Comparison of ENCODE assay signal across 19 mouse cellular contexts in the genomic region with DNA sequence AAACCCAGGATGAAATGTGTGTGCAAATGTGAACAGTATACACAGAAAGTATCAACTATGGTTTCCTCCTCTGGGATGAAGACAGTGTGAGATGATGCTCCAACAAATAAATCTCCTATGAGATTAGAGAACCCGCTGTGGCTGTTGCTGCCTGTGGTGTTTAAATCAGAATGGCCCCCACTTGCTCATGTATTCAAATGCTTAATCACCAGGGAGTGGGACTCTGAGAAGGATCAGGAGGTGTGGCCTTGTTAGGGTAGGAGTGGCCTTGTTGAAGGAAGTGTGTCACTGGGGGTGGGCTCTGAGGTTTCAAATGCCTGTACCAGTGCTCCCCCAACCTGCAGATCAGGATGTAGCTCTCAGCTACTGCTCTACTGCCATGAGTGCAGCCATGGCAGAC.
DNase-seq lines count a peak whose midpoint lies in the region; ATAC-seq and TF ChIP-seq lines count a peak whose summit lies in the region.
"Had no signal": no experiment of that assay in that cellular context is flagged by ENCODE, and none has a peak within 500 bp of the region (broad histone marks: within the 10 kb centered on the region; RNA-seq: fewer than 3 reads in every experiment).

No protein-coding gene starts in this region.

- no peak overlapping the region for H3K4me3 ChIP-seq in hindbrain, embryonic 13.5 days
- H3K4me3 ChIP-seq in hindbrain, embryonic 14.5 days (replicated peaks; ENCODE audit: low read length) = no peak overlapping the region
- no peak overlapping the region for H3K4me3 ChIP-seq in midbrain, embryonic 15.5 days
- no peak overlapping the region for H3K4me3 ChIP-seq in midbrain, embryonic 14.5 days (replicated peaks; ENCODE audit: low read depth, low read length)
- H3K4me3 ChIP-seq in ES-E14 (ENCODE audit: insufficient read depth in 1 of 2, low read depth in 1 of 2, low read length in 2 of 2, poor library complexity in 1 of 2, severe bottlenecking in 1 of 2) = peak overlapping the region in 1 of 2 experiments; percentile 14; a peak in 2 of 4 replicates
- no peak overlapping the region for H3K4me3 ChIP-seq in olfactory bulb, adult 2 months (ENCODE audit: insufficient read depth, low read depth, low read length)
- H3K4me3 ChIP-seq in liver, embryonic 11.5 days (ENCODE audit: low read depth, low read length) = no peak overlapping the region
- H3K4me3 ChIP-seq: embryonic facial prominence, embryonic 12.5 days; intestine, embryonic 15.5 days had no signal

- ATAC-seq in hindbrain, embryonic 13.5 days (ENCODE audit: low FRiP score) = no peak
- no peak for ATAC-seq in hindbrain, embryonic 14.5 days (ENCODE audit: low FRiP score)
- ATAC-seq in midbrain, embryonic 15.5 days (replicated peaks) = 0 out of 2 replicates have a peak, but pooled peaks have one; percentile 60
- no peak for ATAC-seq in midbrain, embryonic 14.5 days (ENCODE audit: low FRiP score, low TSS enrichment)
- ATAC-seq in liver, embryonic 11.5 days (replicated peaks; ENCODE audit: low FRiP score) = no peak
- ATAC-seq: activated CD4-positive, CD25-positive, alpha-beta regulatory T cell, adult 4 months; forebrain, embryonic 16.5 days; intestine, embryonic 15.5 days had no signal

- no peak overlapping the region for H3K9ac ChIP-seq in hindbrain, embryonic 13.5 days
- no peak overlapping the region for H3K9ac ChIP-seq in hindbrain, embryonic 14.5 days
- H3K9ac ChIP-seq in midbrain, embryonic 15.5 days = no peak overlapping the region
- H3K9ac ChIP-seq in midbrain, embryonic 14.5 days (replicated peaks; ENCODE audit: low read length) = no peak overlapping the region
- peak overlapping the region; percentile 20; the same call in 1 of the 2 replicates for H3K9ac ChIP-seq in ES-E14 (ENCODE audit: insufficient read depth, low read depth, low read length, poor library complexity, severe bottlenecking)
- no peak overlapping the region for H3K9ac ChIP-seq in liver, embryonic 11.5 days (ENCODE audit: low read depth, low read length)
- H3K9ac ChIP-seq: embryonic facial prominence, embryonic 12.5 days; intestine, embryonic 15.5 days had no signal

- DNase-seq in hindbrain, embryonic 14.5 days (ENCODE audit: low spot score) = no peak
- no peak for DNase-seq in midbrain, embryonic 14.5 days
- DNase-seq in ES-E14 (ENCODE audit: low read depth, low spot score) = peak; percentile 56
- no peak for DNase-seq in liver, embryonic 11.5 days (ENCODE audit: low spot score)
- DNase-seq in gastrocnemius, postnatal 4 days (ENCODE audit: low spot score in 2 of 2) = no peak
- DNase-seq: adrenal gland, postnatal 14 days; cerebellum, adult 11-12 months; cerebellum, adult 9-10 months; cerebellum, postnatal 25 days; gastrocnemius, postnatal 14 days; heart, postnatal 10 days; heart, postnatal 4 days had no signal

- WGBS in hindbrain, embryonic 13.5 days = 33% methylated on average over 1 of the region's 1 CpGs
- WGBS in hindbrain, embryonic 14.5 days = 45% methylated on average over 1 of the region's 1 CpGs
- 42% methylated on average over 1 of the region's 1 CpGs for WGBS in midbrain, embryonic 15.5 days
- 42% methylated on average over 1 of the region's 1 CpGs for WGBS in midbrain, embryonic 14.5 days
- 76% methylated on average over 1 of the region's 1 CpGs for WGBS in olfactory bulb, adult 2 months
- 70% methylated on average over 1 of the region's 1 CpGs for WGBS in liver, embryonic 11.5 days

- H3K4me1 ChIP-seq in hindbrain, embryonic 13.5 days (replicated peaks) = peaks cover 33% of the 10 kb centered on the region
- peaks cover 10% of the 10 kb centered on the region; the same call in 1 of the 2 replicates for H3K4me1 ChIP-seq in hindbrain, embryonic 14.5 days (replicated peaks; ENCODE audit: control insufficient read depth, insufficient read depth, low read length)
- peaks cover 8% of the 10 kb centered on the region for H3K4me1 ChIP-seq in midbrain, embryonic 15.5 days
- peaks cover 15% of the 10 kb centered on the region; the same call in 1 of the 2 replicates for H3K4me1 ChIP-seq in midbrain, embryonic 14.5 days (ENCODE audit: control insufficient read depth, insufficient read depth, low read length)
- H3K4me1 ChIP-seq in ES-E14 (ENCODE audit: control insufficient read depth in 2 of 2, insufficient read depth in 2 of 2, low read length in 2 of 2, poor library complexity in 1 of 2) = peaks cover 2 to 5% of the 10 kb centered on the region in 2 experiments; a peak in 2 of 4 replicates
- H3K4me1 ChIP-seq in olfactory bulb, adult 2 months (ENCODE audit: control insufficient read depth, insufficient read depth, low read length) = peaks cover 5% of the 10 kb centered on the region; the same call in 1 of the 2 replicates
- H3K4me1 ChIP-seq in liver, embryonic 11.5 days (replicated peaks; ENCODE audit: control insufficient read depth, insufficient read depth, low read length) = no peaks in the 10 kb centered on the region; the same call in 1 of the 2 replicates
- H3K4me1 ChIP-seq: embryonic facial prominence, embryonic 12.5 days had no signal

- in situ Hi-C loops in ES-E14 (cut with MboI; ENCODE audit: low sequenced_read_pairs in 2 of 2, unreplicated experiment in 2 of 2) = no loop called here

- H3K27me3 ChIP-seq in hindbrain, embryonic 13.5 days = no peaks in the 10 kb centered on the region
- H3K27me3 ChIP-seq in hindbrain, embryonic 14.5 days (ENCODE audit: control insufficient read depth, insufficient read depth, low read length) = no peaks in the 10 kb centered on the region
- no peaks in the 10 kb centered on the region for H3K27me3 ChIP-seq in midbrain, embryonic 15.5 days (replicated peaks)
- H3K27me3 ChIP-seq in midbrain, embryonic 14.5 days (ENCODE audit: control insufficient read depth, insufficient read depth, low read length) = no peaks in the 10 kb centered on the region
- no peaks in the 10 kb centered on the region for H3K27me3 ChIP-seq in liver, embryonic 11.5 days (replicated peaks; ENCODE audit: control insufficient read depth, insufficient read depth, low read length)
- H3K27me3 ChIP-seq: embryonic facial prominence, embryonic 12.5 days; intestine, embryonic 15.5 days had no signal

- no peak for TF ChIP-seq POLR2A in olfactory bulb, adult 2 months (IDR thresholded peaks at IDR 0.05; ENCODE audit: insufficient read depth, low read depth, low read length)

- no peaks in the 10 kb centered on the region for H3K36me3 ChIP-seq in hindbrain, embryonic 13.5 days
- no peaks in the 10 kb centered on the region for H3K36me3 ChIP-seq in hindbrain, embryonic 14.5 days (replicated peaks; ENCODE audit: control insufficient read depth, insufficient read depth)
- H3K36me3 ChIP-seq in midbrain, embryonic 15.5 days (replicated peaks) = no peaks in the 10 kb centered on the region
- H3K36me3 ChIP-seq in midbrain, embryonic 14.5 days (ENCODE audit: control insufficient read depth, insufficient read depth, low read length) = no peaks in the 10 kb centered on the region
- no peaks in the 10 kb centered on the region for H3K36me3 ChIP-seq in ES-E14 (ENCODE audit: control insufficient read depth, insufficient read depth, low read length, poor library complexity, severe bottlenecking)
- no peaks in the 10 kb centered on the region for H3K36me3 ChIP-seq in liver, embryonic 11.5 days (ENCODE audit: control insufficient read depth, insufficient read depth, low read length)
- H3K36me3 ChIP-seq: embryonic facial prominence, embryonic 12.5 days; intestine, embryonic 15.5 days had no signal

- H3K27ac ChIP-seq in hindbrain, embryonic 13.5 days = peak overlapping the region; percentile 52; the same call in 1 of the 2 replicates
- H3K27ac ChIP-seq in hindbrain, embryonic 14.5 days = no peak overlapping the region
- H3K27ac ChIP-seq in midbrain, embryonic 15.5 days = no peak overlapping the region
- no peak overlapping the region for H3K27ac ChIP-seq in midbrain, embryonic 14.5 days (replicated peaks; ENCODE audit: low read depth, low read length)
- H3K27ac ChIP-seq in ES-E14 (ENCODE audit: insufficient read depth, low read depth, low read length, poor library complexity, severe bottlenecking) = 0 out of 2 replicates have a peak overlapping the region, but pooled peaks have one; percentile 19
- H3K27ac ChIP-seq in olfactory bulb, adult 2 months (ENCODE audit: insufficient read depth, low read depth, low read length) = peak overlapping the region; percentile 62
- H3K27ac ChIP-seq in liver, embryonic 11.5 days (ENCODE audit: low read depth, low read length) = no peak overlapping the region
- H3K27ac ChIP-seq: embryonic facial prominence, embryonic 12.5 days; intestine, embryonic 15.5 days had no signal

- no peak overlapping the region for H3K4me2 ChIP-seq in hindbrain, embryonic 13.5 days
- H3K4me2 ChIP-seq in hindbrain, embryonic 14.5 days (replicated peaks) = no peak overlapping the region
- no peak overlapping the region for H3K4me2 ChIP-seq in midbrain, embryonic 15.5 days
- H3K4me2 ChIP-seq in midbrain, embryonic 14.5 days (ENCODE audit: low read length) = no peak overlapping the region
- H3K4me2 ChIP-seq in liver, embryonic 11.5 days = no peak overlapping the region
- H3K4me2 ChIP-seq: embryonic facial prominence, embryonic 12.5 days; intestine, embryonic 15.5 days had no signal

- no peak for TF ChIP-seq CTCF in olfactory bulb, adult 2 months (IDR thresholded peaks at IDR 0.05; ENCODE audit: insufficient read depth, low read depth, low read length)

- H3K9me3 ChIP-seq in hindbrain, embryonic 13.5 days = no peaks in the 10 kb centered on the region
- no peaks in the 10 kb centered on the region for H3K9me3 ChIP-seq in hindbrain, embryonic 14.5 days (ENCODE audit: control insufficient read depth, low read length)
- H3K9me3 ChIP-seq in midbrain, embryonic 15.5 days = no peaks in the 10 kb centered on the region
- no peaks in the 10 kb centered on the region for H3K9me3 ChIP-seq in midbrain, embryonic 14.5 days (ENCODE audit: control insufficient read depth, low read length)
- no peaks in the 10 kb centered on the region for H3K9me3 ChIP-seq in ES-E14 (ENCODE audit: control insufficient read depth, insufficient read depth, low read depth, low read length)
- no peaks in the 10 kb centered on the region for H3K9me3 ChIP-seq in liver, embryonic 11.5 days (ENCODE audit: control insufficient read depth, low read length)
- H3K9me3 ChIP-seq: embryonic facial prominence, embryonic 12.5 days; intestine, embryonic 15.5 days had no signal

TF ChIP-seq in ES-E14, 5 proteins besides CTCF, POLR2A, EP300 and RAD21:
- TF ChIP-seq HCFC1 (IDR thresholded peaks at IDR 0.05; ENCODE audit: borderline replicate concordance, insufficient read depth, low read length) (no peak), MAFK (IDR thresholded peaks at IDR 0.05; ENCODE audit: insufficient read depth, low read depth, low read length) (no peak), CHD2 (IDR thresholded peaks at IDR 0.05; ENCODE audit: low read depth, low read length) (no peak), ZC3H11A (IDR thresholded peaks at IDR 0.05; ENCODE audit: borderline replicate concordance, low read depth, low read length) (no peak), ZNF384 (IDR thresholded peaks at IDR 0.05; ENCODE audit: low read depth, low read length) (no peak)

Comparison
In these comparisons a context has a peak if more than half of its experiments do, and no peak if none do; other contexts are left out.
1. H3K27ac ChIP-seq: peak in hindbrain, embryonic 13.5 days (single experiment), ES-E14 (single experiment) and olfactory bulb, adult 2 months (single experiment); none in hindbrain, embryonic 14.5 days (single experiment), midbrain, embryonic 15.5 days (single experiment), midbrain, embryonic 14.5 days (single experiment) and liver, embryonic 11.5 days (single experiment).